Mouse (Mus musculus): ENCODE measurements at regions not wholly inside any gene's neighbourhood (a gene's known extent, or its start where the extent isn't known, plus 50 kb on each side); places are given as distances from the start of the nearest gene placed in this dataset.

GRCm38 (mm10) chr12:27283964-27284363 lies 58.4 kb downstream of the Sox11 start:
- no peak for ATAC-seq (ENCODE audit: insufficient number of reproducible peaks, low FRiP score, low TSS enrichment)

GRCm38 (mm10) chr12:27261965-27262364 lies 80.4 kb downstream of the Sox11 start:
- ATAC-seq (ENCODE audit: insufficient number of reproducible peaks, low FRiP score, low TSS enrichment): no peak

GRCm38 (mm10) chr12:27254125-27254524 lies 88.2 kb downstream of the Sox11 start:
- ATAC-seq (ENCODE audit: insufficient number of reproducible peaks, low FRiP score, low TSS enrichment): no peak

GRCm38 (mm10) chr12:27251521-27251920 lies 90.9 kb downstream of the Sox11 start:
- ATAC-seq (ENCODE audit: insufficient number of reproducible peaks, low FRiP score, low TSS enrichment): no peak

GRCm38 (mm10) chr12:27248545-27248855 lies 93.9 kb downstream of the Sox11 start:
- peak; percentile 36; the same call in 1 of the 2 replicates for ATAC-seq (ENCODE audit: insufficient number of reproducible peaks, low FRiP score, low TSS enrichment)

GRCm38 (mm10) chr12:27247756-27248544 lies 94.4 kb downstream of the Sox11 start:
- no peak for ATAC-seq (ENCODE audit: insufficient number of reproducible peaks, low FRiP score, low TSS enrichment)

- no peak for ATAC-seq (ENCODE audit: insufficient number of reproducible peaks, low FRiP score, low TSS enrichment)
Measured at GRCm38 (mm10) chr12:27235748-27236147, 106.6 kb downstream of the Sox11 start.

- ATAC-seq (ENCODE audit: insufficient number of reproducible peaks, low FRiP score, low TSS enrichment): no peak
Measured at GRCm38 (mm10) chr12:27221541-27221940, 120.8 kb downstream of the Sox11 start.

- no peak for ATAC-seq (ENCODE audit: insufficient number of reproducible peaks, low FRiP score, low TSS enrichment)
Measured at GRCm38 (mm10) chr12:27201191-27201590, 141.2 kb downstream of the Sox11 start.

- no peak for ATAC-seq (ENCODE audit: insufficient number of reproducible peaks, low FRiP score, low TSS enrichment)
Measured at GRCm38 (mm10) chr12:27194001-27194400, 148.4 kb downstream of the Sox11 start.

GRCm38 (mm10) chr12:27191916-27192315 lies 150.5 kb downstream of the Sox11 start:
- ATAC-seq (ENCODE audit: insufficient number of reproducible peaks, low FRiP score, low TSS enrichment): no peak

- ATAC-seq (ENCODE audit: insufficient number of reproducible peaks, low FRiP score, low TSS enrichment): no peak
Measured at GRCm38 (mm10) chr12:27187480-27187879, 154.9 kb downstream of the Sox11 start.

- no peak for ATAC-seq (ENCODE audit: insufficient number of reproducible peaks, low FRiP score, low TSS enrichment)
Measured at GRCm38 (mm10) chr12:27182397-27183375, 159.7 kb downstream of the Sox11 start.

GRCm38 (mm10) chr12:27173561-27173960 lies 168.8 kb downstream of the Sox11 start:
- no peak for ATAC-seq (ENCODE audit: insufficient number of reproducible peaks, low FRiP score, low TSS enrichment)

GRCm38 (mm10) chr12:27173151-27173550 lies 169.2 kb downstream of the Sox11 start:
- ATAC-seq (ENCODE audit: insufficient number of reproducible peaks, low FRiP score, low TSS enrichment): no peak

- ATAC-seq (ENCODE audit: insufficient number of reproducible peaks, low FRiP score, low TSS enrichment): no peak
Measured at GRCm38 (mm10) chr12:27171595-27171994, 170.8 kb downstream of the Sox11 start.

GRCm38 (mm10) chr12:27164920-27165504 lies 177.4 kb downstream of the Sox11 start:
- ATAC-seq (ENCODE audit: insufficient number of reproducible peaks, low FRiP score, low TSS enrichment): no peak

GRCm38 (mm10) chr12:27160063-27160686 lies 182.2 kb downstream of the Sox11 start:
- ATAC-seq (ENCODE audit: insufficient number of reproducible peaks, low FRiP score, low TSS enrichment): no peak

- ATAC-seq (ENCODE audit: insufficient number of reproducible peaks, low FRiP score, low TSS enrichment): no peak
Measured at GRCm38 (mm10) chr12:27159416-27160062, 182.8 kb downstream of the Sox11 start.
